Mouse (Mus musculus) cerebellum, postnatal 4 days (tissue): ENCODE results near the gene Ccdc18.
A peak's percentile ranks its signal among the peaks of the same experiment; 100 is the strongest.
"Not testable (repeated sequence)": the region's sequence is repeated elsewhere in the genome, so short reads cannot be mapped to it uniquely, and the experiment has no call there.

ENCODE experiments used
- DNase-seq, 2 experiments: peaks; one replicate each; pipeline ENCODE4 v3.0.0; 2022; ENCODE audit warnings: low spot score in 2 of 2, mixed read lengths in 1 of 2

Ccdc18 gene

GRCm38 (mm10) chr5:108262722-108263121, 130.0 kb downstream of the Ccdc18 start:
- peak; percentile 19 to 53 for DNase-seq

GRCm38 (mm10) chr5:108263785-108264184, 131.1 kb downstream of the Ccdc18 start:
- not testable (repeated sequence) for DNase-seq

- DNase-seq = no peak
These were observed 134.3 kb downstream of the Ccdc18 start for GRCm38 (mm10) chr5:108266990-108267389.

- DNase-seq = peak; percentile 59 to 80
These were observed 135.7 kb downstream of the Ccdc18 start, which contains the start of gene Dr1 for GRCm38 (mm10) chr5:108268127-108269062. Dr1 (plus strand) TSS chr5:108268897.

GRCm38 (mm10) chr5:108269063-108269810, 136.6 kb downstream of the Ccdc18 start:
- DNase-seq = no peak

- no peak for DNase-seq
These were observed 137.1 kb downstream of the Ccdc18 start for GRCm38 (mm10) chr5:108269811-108270151.

GRCm38 (mm10) chr5:108270415-108270814, 137.7 kb downstream of the Ccdc18 start:
- DNase-seq = no peak

GRCm38 (mm10) chr5:108271345-108271744, 138.7 kb downstream of the Ccdc18 start:
- DNase-seq = not testable (repeated sequence)
